Mouse (Mus musculus): ENCODE results near the gene Tspoap1.

GRCm38 (mm10) chr11:87748132-87749119 is 11.9 kb upstream of the Tspoap1 start:
- TF ChIP-seq POLR2A (IDR thresholded peaks at IDR 0.05; ENCODE audit: insufficient read depth, low read depth, low read length), result no peak
- no peak for TF ChIP-seq CTCF (IDR thresholded peaks at IDR 0.05; ENCODE audit: insufficient read depth, low read depth, low read length)

Measured in olfactory bulb, adult 2 months (tissue).